Mouse (Mus musculus) forebrain, postnatal 0 days (tissue): ENCODE data around the gene Rasgrf2. TPM values are rescaled to one million over a fixed set of nuclear protein-coding genes. Genes with fewer than 3 reads are reported as not detected.

Experiments used
- ATAC-seq: fragments of 200-750 bp; cut with Nextera tagmentation; 2 replicates; pipeline ENCODE4 v1.8.0; 2017; ENCODE audit warnings: mild to moderate bottlenecking, moderate library complexity
- DNase-seq: peaks from one replicate; pipeline ENCODE4 v3.0.0-alpha.2; 2015
- H3K27ac ChIP-seq: fragments of 300-500 bp; sonication (generic); 2 replicates; pipeline ENCODE4 v1.5.1; 2014; ENCODE audit warnings: low read depth, mild to moderate bottlenecking, antibody characterized with exemption, low read length, moderate library complexity, mixed read lengths
- H3K27me3 ChIP-seq: fragments of 300-500 bp; sonication (generic); 2 replicates; pipeline ENCODE4 v1.6.1; 2014; ENCODE audit warnings: mild to moderate bottlenecking, low read length, mixed read lengths; ENCODE audit not compliant: insufficient read depth
- H3K36me3 ChIP-seq: fragments of 300-500 bp; sonication (generic); 2 replicates; pipeline ENCODE4 v1.6.1; 2014; ENCODE audit warnings: mild to moderate bottlenecking, moderate library complexity; ENCODE audit not compliant: insufficient read depth
- H3K4me1 ChIP-seq: fragments of 300-500 bp; sonication (generic); 2 replicates; pipeline ENCODE4 v1.6.1; 2014; ENCODE audit warnings: antibody characterized with exemption; ENCODE audit not compliant: insufficient read depth
- H3K4me2 ChIP-seq: fragments of 300-500 bp; sonication (generic); 2 replicates; pipeline ENCODE4 v1.6.1; 2014; ENCODE audit warnings: low read depth, mild to moderate bottlenecking, moderate library complexity
- H3K4me3 ChIP-seq: fragments of 300-500 bp; sonication (generic); 2 replicates; pipeline ENCODE4 v1.5.1; 2014; ENCODE audit warnings: low read depth, low read length, mixed read lengths
- H3K9ac ChIP-seq: fragments of 300-500 bp; sonication (generic); 2 replicates; pipeline ENCODE4 v1.6.1; 2014; ENCODE audit warnings: mild to moderate bottlenecking
- H3K9me3 ChIP-seq: fragments of 300-500 bp; sonication (generic); 2 replicates; pipeline ENCODE4 v1.6.1; 2016; ENCODE audit warnings: low read length
- CTCF ChIP-seq: sonication (generic); IDR thresholded peaks from 2 replicates; pipeline ENCODE4 v1.5.1; 2016; ENCODE audit warnings: antibody characterized with exemption, control low read depth, low read depth
- WGBS: fragments of 180-500 bp; shearing (Covaris S2); extraction: QIAGEN DNeasy Blood & Tissue Kit; methylation state at CpG from one replicate; pipeline ENCODE4 v1.1.7; 2014; 5-methylcytosine and 5-hydroxymethylcytosine counted together
- polyA plus RNA-seq: library from polyadenylated mRNA; unstranded; fragments of >200 nt; fragmentation: Nextera tagmentation; extraction: Ambion mirVana; gene quantifications from 2 replicates; pipeline ENCODE4 v1.2.1, GENCODE M21; 2015
- total RNA-seq: library from RNA; depleted of rRNA; stranded (reverse); fragments of >200 nt; gene quantifications from 2 replicates; pipeline ENCODE4 v1.2.3, GENCODE M21; 2014

The Rasgrf2 gene
- total and polyA plus RNA-seq, 2 experiments from 2014 or later, result 7.0 to 63.5 TPM

DNA sequence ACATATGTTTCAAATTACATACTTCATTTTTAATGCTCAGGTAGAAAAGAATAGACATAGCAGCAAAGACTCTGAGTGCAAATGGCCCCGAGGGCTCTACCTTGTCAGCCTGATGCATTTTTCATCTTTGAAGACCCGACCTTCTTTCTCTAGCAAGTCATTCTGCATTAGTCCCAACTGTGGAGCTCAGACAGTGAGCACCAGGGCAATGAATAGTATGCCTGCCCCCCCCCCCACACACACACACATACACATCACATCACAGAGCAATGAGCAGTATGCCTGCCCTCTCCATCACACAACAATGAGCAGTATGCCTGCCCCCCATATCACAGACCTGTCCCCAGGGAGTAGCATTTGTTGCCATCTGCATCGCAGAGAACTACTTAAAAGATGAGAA, 80.2 kb downstream of the Rasgrf2 start:
- 85% methylated on average over 3 of the region's 3 CpGs for WGBS
- Histone ChIP-seq H3K36me3 (no peaks in the 10 kb centered on the region), H3K4me3 (no peak overlapping the region), H3K9ac (no peak overlapping the region), H3K4me2 (no peak overlapping the region), H3K4me1 (no peaks in the 10 kb centered on the region), H3K27ac (no peak overlapping the region), H3K27me3 (no peaks in the 10 kb centered on the region), H3K9me3 (no peaks in the 10 kb centered on the region)
- DNase-seq, result no peak
- no peak for ATAC-seq
- no peak for TF ChIP-seq CTCF

DNA sequence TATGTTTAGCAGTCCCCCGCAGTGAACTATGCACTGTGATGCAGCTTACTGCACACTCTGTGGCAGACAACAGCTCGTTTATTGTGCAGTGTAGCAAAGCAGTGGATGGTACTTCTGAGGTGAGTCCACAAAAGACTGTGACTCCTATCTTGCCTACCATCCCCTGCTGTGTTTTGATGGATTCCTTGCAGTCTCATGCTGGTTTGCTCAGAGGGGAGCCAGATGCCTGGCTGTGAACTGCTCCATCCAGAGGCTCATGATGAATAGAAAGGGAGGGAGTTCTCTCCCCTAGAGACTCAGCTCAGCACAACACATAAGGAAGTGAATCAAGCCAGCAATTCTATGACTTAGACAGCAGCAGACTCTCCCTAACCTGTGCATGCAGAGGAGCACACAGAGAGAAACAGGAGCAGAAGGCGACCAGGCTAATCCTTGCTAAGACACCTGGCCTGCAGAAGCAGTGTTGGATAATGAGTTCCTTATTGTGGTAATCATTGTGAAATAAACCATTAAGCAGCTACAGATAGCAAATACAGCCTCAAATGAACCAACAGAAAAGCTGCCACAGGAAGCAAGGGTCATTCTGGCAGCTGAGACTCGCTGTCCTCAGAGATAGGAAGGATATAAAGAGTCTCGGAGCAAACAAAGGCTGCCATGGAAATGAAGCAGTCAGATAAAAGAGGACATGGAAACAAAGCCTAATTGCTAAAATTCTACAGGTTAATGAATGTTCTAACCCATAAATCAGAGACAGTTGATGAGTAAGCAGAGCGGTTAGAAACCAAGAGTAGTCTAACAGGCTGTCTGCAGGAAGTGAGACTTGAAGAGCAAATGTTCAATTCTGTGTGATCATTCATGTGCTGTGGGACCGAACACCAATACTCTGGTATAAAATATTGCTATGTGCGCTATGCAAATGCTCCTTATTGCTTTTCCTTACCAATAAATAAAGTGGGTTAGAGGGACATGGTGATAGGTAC, 89.6 kb downstream of the Rasgrf2 start:
- TF ChIP-seq CTCF, result no peak
- no peaks in the 10 kb centered on the region for H3K36me3 ChIP-seq
- no peak overlapping the region for H3K4me3 ChIP-seq
- WGBS, result 40% methylated on average over 8 of the region's 8 CpGs
- H3K9ac ChIP-seq, result no peak overlapping the region
- no peaks in the 10 kb centered on the region for H3K4me1 ChIP-seq
- H3K9me3 ChIP-seq, result no peaks in the 10 kb centered on the region
- no peak overlapping the region for H3K4me2 ChIP-seq
- no peak for DNase-seq
- H3K27me3 ChIP-seq, result no peaks in the 10 kb centered on the region
- H3K27ac ChIP-seq, result no peak overlapping the region
- ATAC-seq, result peak; percentile 58

DNA sequence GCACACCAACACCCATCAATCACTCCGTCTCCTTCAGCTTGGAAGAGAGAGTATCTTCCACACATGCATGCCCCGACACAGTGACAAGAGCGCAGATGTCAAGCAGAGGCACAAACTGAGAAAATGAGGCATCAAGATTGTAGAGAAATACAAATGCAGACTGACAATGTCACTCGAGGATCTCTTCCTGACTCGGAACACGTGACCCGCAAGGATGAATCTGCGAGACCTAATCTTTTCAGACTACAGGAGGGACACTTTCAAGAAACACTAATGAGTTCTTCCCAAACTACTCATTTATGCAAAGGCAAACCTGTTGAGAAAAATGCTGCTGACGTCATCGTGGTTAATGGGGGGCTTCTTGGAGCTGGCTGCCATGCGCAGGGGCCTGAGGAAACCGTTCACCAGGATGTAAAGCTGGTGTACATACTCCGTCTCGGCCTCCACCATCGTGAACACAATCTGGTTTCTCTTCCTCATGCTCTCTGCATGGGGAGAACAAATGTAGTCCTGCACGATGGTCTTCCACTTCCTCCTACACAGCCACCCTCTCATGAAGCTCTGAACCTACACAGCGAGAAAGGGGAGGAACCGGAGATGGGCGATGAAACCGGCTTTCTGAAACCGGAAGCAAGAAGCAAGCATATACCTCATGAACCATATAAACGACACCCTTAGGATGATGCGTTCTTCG, 100.9 kb downstream of the Rasgrf2 start:
- Histone ChIP-seq H3K4me1 (no peaks in the 10 kb centered on the region), H3K9me3 (no peaks in the 10 kb centered on the region), H3K9ac (no peak overlapping the region), H3K36me3 (no peaks in the 10 kb centered on the region), H3K4me3 (no peak overlapping the region), H3K27me3 (no peaks in the 10 kb centered on the region), H3K27ac (no peak overlapping the region), H3K4me2 (no peak overlapping the region)
- TF ChIP-seq CTCF, result no peak
- 93% methylated on average over 24 of the region's 24 CpGs for WGBS
- no peak for ATAC-seq
- DNase-seq, result no peak

DNA sequence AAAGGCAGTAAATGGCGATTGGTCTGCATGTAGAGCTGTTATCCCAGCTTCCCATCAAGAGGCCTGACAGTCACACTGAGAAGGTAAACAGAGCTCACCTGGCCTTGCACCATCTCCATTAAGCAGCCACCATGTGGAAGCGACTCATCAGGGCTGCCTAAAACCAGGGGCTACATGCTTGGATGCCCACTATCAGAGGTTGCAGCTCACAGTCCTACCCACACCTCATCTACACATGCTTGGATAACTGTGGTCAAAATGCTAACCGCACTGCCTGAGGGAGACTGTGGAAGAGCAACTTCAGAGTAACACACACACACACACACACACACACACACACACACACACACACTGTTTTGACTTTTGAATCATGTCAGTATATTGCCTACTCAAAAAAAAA, 101.8 kb downstream of the Rasgrf2 start:
- H3K4me3 ChIP-seq, result no peak overlapping the region
- no peak for TF ChIP-seq CTCF
- no peaks in the 10 kb centered on the region for H3K27me3 ChIP-seq
- no peaks in the 10 kb centered on the region for H3K4me1 ChIP-seq
- H3K9me3 ChIP-seq, result no peaks in the 10 kb centered on the region
- WGBS, result 82% methylated on average over 3 of the region's 3 CpGs
- H3K36me3 ChIP-seq, result no peaks in the 10 kb centered on the region
- DNase-seq (no peak), ATAC-seq (no peak)
- H3K27ac ChIP-seq, result no peak overlapping the region
- H3K9ac ChIP-seq, result no peak overlapping the region
- H3K4me2 ChIP-seq, result no peak overlapping the region

DNA sequence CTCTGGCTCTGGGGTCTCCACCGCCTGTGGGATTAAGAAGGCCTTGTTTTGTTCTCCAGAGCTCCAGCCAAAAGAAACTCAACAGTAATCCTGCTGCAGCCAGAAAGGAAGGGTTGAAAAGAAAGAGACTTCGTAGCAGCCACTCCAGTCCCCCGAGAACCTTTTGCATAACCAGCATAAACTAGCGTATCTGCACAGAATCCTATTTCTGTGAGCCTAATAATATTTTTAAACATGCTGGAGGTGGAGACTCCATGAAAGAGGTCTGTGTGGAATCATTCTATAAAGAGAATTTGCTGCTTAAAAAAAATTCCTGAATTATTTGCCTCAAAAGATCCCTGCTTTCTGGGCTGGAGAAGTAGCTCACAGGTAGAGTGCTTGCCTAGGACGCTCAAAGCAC, 103.5 kb downstream of the Rasgrf2 start:
- WGBS, result 68% methylated on average over 5 of the region's 5 CpGs
- no peaks in the 10 kb centered on the region for H3K27me3 ChIP-seq
- no peak overlapping the region for H3K27ac ChIP-seq
- TF ChIP-seq CTCF, result no peak
- no peak overlapping the region for H3K9ac ChIP-seq
- ATAC-seq (no peak), DNase-seq (no peak)
- no peak overlapping the region for H3K4me3 ChIP-seq
- no peaks in the 10 kb centered on the region for H3K36me3 ChIP-seq
- no peaks in the 10 kb centered on the region for H3K9me3 ChIP-seq
- no peak overlapping the region for H3K4me2 ChIP-seq
- H3K4me1 ChIP-seq, result no peaks in the 10 kb centered on the region

DNA sequence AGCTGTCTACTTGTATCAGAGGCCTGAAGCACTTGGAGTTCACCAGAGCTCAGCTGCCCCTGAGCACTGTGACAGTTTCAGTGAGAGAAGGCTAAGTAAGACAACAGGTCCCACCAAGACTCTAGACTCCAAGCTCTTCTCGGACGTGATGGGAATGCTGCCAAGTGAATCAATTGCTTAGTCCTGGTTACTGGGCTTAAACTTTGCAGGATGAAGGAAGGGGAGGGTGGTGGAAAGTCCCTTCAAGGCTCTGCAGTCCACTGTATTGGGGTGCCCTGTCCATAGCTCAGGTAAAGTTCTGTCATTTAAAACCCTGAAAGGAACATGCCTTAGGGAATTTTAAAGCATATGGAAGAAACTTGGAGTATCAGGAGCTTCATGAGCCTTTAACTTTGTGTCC, 104.8 kb downstream of the Rasgrf2 start:
- peaks cover 7% of the 10 kb centered on the region; the same call in 1 of the 2 replicates for H3K36me3 ChIP-seq
- ATAC-seq (no peak), DNase-seq (no peak)
- no peak overlapping the region for H3K4me2 ChIP-seq
- TF ChIP-seq CTCF, result no peak
- H3K27me3 ChIP-seq, result no peaks in the 10 kb centered on the region
- no peaks in the 10 kb centered on the region for H3K4me1 ChIP-seq
- no peak overlapping the region for H3K4me3 ChIP-seq
- H3K9ac ChIP-seq, result no peak overlapping the region
- WGBS, result 69% methylated on average over 2 of the region's 2 CpGs
- H3K9me3 ChIP-seq, result no peaks in the 10 kb centered on the region
- H3K27ac ChIP-seq, result no peak overlapping the region

DNA sequence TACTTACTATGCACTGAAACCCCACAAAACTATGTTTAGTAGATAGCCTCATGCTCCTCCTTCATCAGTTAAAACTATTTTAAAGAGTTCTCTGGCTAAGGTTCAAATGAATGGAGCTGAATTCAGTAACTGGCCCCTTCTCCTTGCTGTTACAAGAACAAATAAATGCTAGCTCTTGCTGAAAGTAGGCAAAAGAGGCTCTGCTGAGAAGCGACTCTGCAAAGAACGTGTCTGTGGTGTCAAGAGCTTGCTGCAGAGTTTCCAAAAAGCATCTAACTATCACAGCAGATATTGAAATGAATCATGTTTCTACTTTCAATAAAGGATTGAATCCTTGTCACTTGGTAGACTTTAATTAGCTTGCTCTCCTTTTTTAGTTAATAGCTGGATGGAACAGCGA, 106.3 kb downstream of the Rasgrf2 start:
- no peaks in the 10 kb centered on the region for H3K27me3 ChIP-seq
- H3K36me3 ChIP-seq, result peaks cover 7% of the 10 kb centered on the region; the same call in 1 of the 2 replicates
- H3K9ac ChIP-seq, result no peak overlapping the region
- no peak overlapping the region for H3K4me3 ChIP-seq
- no peak overlapping the region for H3K4me2 ChIP-seq
- ATAC-seq, result no peak
- TF ChIP-seq CTCF, result no peak
- no peak overlapping the region for H3K27ac ChIP-seq
- 89% methylated on average over 3 of the region's 3 CpGs for WGBS
- DNase-seq, result no peak
- H3K9me3 ChIP-seq, result no peaks in the 10 kb centered on the region
- no peaks in the 10 kb centered on the region for H3K4me1 ChIP-seq
